Mouse (Mus musculus) lung, postnatal 0 days (tissue): Measurements from ENCODE around the gene Tectb. TPM values are rescaled to one million over a fixed set of nuclear protein-coding genes. Genes with fewer than 3 reads are reported as not detected.

ENCODE experiments used
- ATAC-seq: fragments of 200-750 bp; cut with Nextera tagmentation; 2 replicates; pipeline ENCODE4 v1.8.0; 2017; ENCODE audit warnings: moderate library complexity
- DNase-seq: peaks from one replicate; pipeline ENCODE4 v3.0.0-alpha.2; 2016; ENCODE audit warnings: low spot score
- H3K27ac ChIP-seq: fragments of 300-500 bp; sonication (generic); 2 replicates; pipeline ENCODE4 v1.5.1; 2014; ENCODE audit warnings: antibody characterized with exemption, mild to moderate bottlenecking, low read length, mixed read lengths
- H3K27me3 ChIP-seq: fragments of 300-500 bp; sonication (generic); replicated peaks from 2 replicates; pipeline ENCODE4 v1.6.1; 2014; ENCODE audit warnings: low read length, mixed read lengths; ENCODE audit not compliant: insufficient read depth
- H3K36me3 ChIP-seq: fragments of 300-500 bp; sonication (generic); 2 replicates; pipeline ENCODE4 v1.6.1; 2014; ENCODE audit warnings: low read length, mixed read lengths; ENCODE audit not compliant: insufficient read depth
- H3K4me1 ChIP-seq: fragments of 300-500 bp; sonication (generic); 2 replicates; pipeline ENCODE4 v1.6.1; 2014; ENCODE audit warnings: antibody characterized with exemption, low read depth, low read length, mixed read lengths; ENCODE audit not compliant: insufficient read depth
- H3K4me2 ChIP-seq: fragments of 300-500 bp; sonication (generic); replicated peaks from 2 replicates; pipeline ENCODE4 v1.6.1; 2014; ENCODE audit warnings: low read depth, mild to moderate bottlenecking, low read length, moderate library complexity, mixed read lengths
- H3K4me3 ChIP-seq: fragments of 300-500 bp; sonication (generic); 2 replicates; pipeline ENCODE4 v1.5.1; 2014; ENCODE audit warnings: low read depth, low read length
- H3K9ac ChIP-seq: fragments of 300-500 bp; sonication (generic); replicated peaks from 2 replicates; pipeline ENCODE4 v1.6.1; 2014; ENCODE audit warnings: low read depth, mild to moderate bottlenecking
- H3K9me3 ChIP-seq: fragments of 300-500 bp; sonication (generic); 2 replicates; pipeline ENCODE4 v1.6.1; 2016; ENCODE audit warnings: low read length, mixed read lengths
- CTCF ChIP-seq: IDR thresholded peaks from 2 replicates; pipeline ENCODE4 v1.5.1; 2016; ENCODE audit warnings: antibody characterized with exemption, mild to moderate bottlenecking
- EP300 ChIP-seq: IDR thresholded peaks from 2 replicates; pipeline ENCODE4 v1.6.1; 2016; ENCODE audit warnings: antibody characterized with exemption, mild to moderate bottlenecking, control low read depth
- WGBS: fragments of 180-500 bp; shearing (Covaris S2); extraction: QIAGEN DNeasy Blood & Tissue Kit; methylation state at CpG from one replicate; pipeline ENCODE4 v1.1.7; 2014; 5-methylcytosine and 5-hydroxymethylcytosine counted together
- polyA plus RNA-seq: library from polyadenylated mRNA; unstranded; fragments of >200 nt; fragmentation: Nextera tagmentation; extraction: Ambion mirVana; gene quantifications from 2 replicates; pipeline ENCODE4 v1.2.1, GENCODE M21; 2015

Tectb gene
- polyA plus RNA-seq, 1 experiment from 2014 or later, result 0.21 TPM

- Histone ChIP-seq H3K4me3 (no peak overlapping the region), H3K4me1 (peaks cover under 1% of the 10 kb centered on the region; the same call in 1 of the 2 replicates), H3K27me3 (no peaks in the 10 kb centered on the region), H3K9ac (no peak overlapping the region), H3K9me3 (no peaks in the 10 kb centered on the region), H3K27ac (no peak overlapping the region), H3K4me2 (no peak overlapping the region), H3K36me3 (no peaks in the 10 kb centered on the region)
- 80% methylated on average over 7 of the region's 7 CpGs for WGBS
- TF ChIP-seq CTCF (peak; percentile 31; the same call in 1 of the 2 replicates), EP300 (no peak)
- ATAC-seq (no peak), DNase-seq (no peak)
Observed at GRCm38 (mm10) chr19:55227135-55227534, 46.6 kb downstream of the Tectb start.

GRCm38 (mm10) chr19:55231081-55231480, 50.5 kb downstream of the Tectb start:
- no peaks in the 10 kb centered on the region for H3K9me3 ChIP-seq
- no peak for ATAC-seq
- 70% methylated on average over 10 of the region's 10 CpGs for WGBS
- no peak overlapping the region for H3K4me2 ChIP-seq
- H3K27ac ChIP-seq, result no peak overlapping the region
- H3K36me3 ChIP-seq, result no peaks in the 10 kb centered on the region
- no peak for TF ChIP-seq CTCF
- TF ChIP-seq EP300, result no peak
- H3K4me1 ChIP-seq, result peaks cover 3% of the 10 kb centered on the region; the same call in 1 of the 2 replicates
- no peak overlapping the region for H3K4me3 ChIP-seq
- no peak for DNase-seq
- no peak overlapping the region for H3K9ac ChIP-seq
- no peaks in the 10 kb centered on the region for H3K27me3 ChIP-seq

GRCm38 (mm10) chr19:55232136-55232535, 51.6 kb downstream of the Tectb start:
- Histone ChIP-seq H3K4me2 (no peak overlapping the region), H3K9ac (no peak overlapping the region), H3K36me3 (no peaks in the 10 kb centered on the region), H3K27me3 (no peaks in the 10 kb centered on the region), H3K27ac (no peak overlapping the region), H3K4me1 (peaks cover 3% of the 10 kb centered on the region; the same call in 1 of the 2 replicates), H3K4me3 (no peak overlapping the region), H3K9me3 (no peaks in the 10 kb centered on the region)
- DNase-seq (peak; percentile 92), ATAC-seq (peak; percentile 95)
- 10% methylated on average over 8 of the region's 8 CpGs for WGBS
- TF ChIP-seq CTCF (no peak), EP300 (peak; percentile 26; the same call in 1 of the 2 replicates)

DNA sequence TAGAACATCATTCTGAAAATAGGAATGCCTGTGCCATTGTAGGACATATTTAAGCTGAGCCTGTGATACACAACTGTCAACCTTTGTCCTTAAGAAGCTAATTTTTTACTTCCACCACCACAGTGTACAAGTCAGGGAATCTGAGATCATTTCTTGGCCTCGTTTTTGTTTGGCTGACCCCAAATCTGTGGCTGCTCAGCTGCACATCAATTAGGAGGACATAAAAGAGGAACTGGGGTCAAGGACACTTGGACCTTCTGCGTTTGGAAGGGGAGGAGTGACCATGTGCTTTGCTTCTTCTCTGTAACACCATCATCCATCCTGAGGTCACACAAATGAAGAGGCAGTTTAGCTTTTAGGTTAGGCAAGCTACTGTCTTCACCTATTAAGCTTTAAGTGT, 55.5 kb downstream of the Tectb start:
- TF ChIP-seq EP300 (no peak), CTCF (no peak)
- Histone ChIP-seq H3K27ac (no peak overlapping the region), H3K9me3 (no peaks in the 10 kb centered on the region), H3K4me2 (no peak overlapping the region), H3K4me3 (no peak overlapping the region), H3K9ac (no peak overlapping the region), H3K4me1 (peaks cover 3% of the 10 kb centered on the region; the same call in 1 of the 2 replicates), H3K27me3 (no peaks in the 10 kb centered on the region), H3K36me3 (no peaks in the 10 kb centered on the region)
- ATAC-seq (no peak), DNase-seq (no peak)
- WGBS, result 19% methylated on average over 2 of the region's 2 CpGs

DNA sequence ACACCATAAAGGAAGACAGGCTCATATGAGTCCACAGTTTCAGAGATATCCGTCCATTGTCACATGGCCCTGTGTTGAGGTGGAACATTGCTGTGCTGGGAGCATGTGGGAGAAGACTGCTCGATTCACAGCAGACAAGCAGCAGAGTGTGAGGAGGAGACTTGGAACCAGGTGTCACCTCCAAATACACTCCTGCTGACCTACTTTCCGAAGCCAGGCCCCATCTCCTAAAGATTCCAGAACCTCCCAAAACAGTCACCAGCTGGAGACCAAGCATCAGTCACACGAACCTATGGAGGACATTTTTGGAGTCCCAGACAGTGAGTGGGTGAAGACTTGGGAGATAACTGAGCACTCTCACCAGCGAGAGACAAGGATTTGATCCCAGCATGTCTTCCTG, 56.0 kb downstream of the Tectb start:
- Histone ChIP-seq H3K9ac (no peak overlapping the region), H3K4me1 (peaks cover 3% of the 10 kb centered on the region; the same call in 1 of the 2 replicates), H3K9me3 (no peaks in the 10 kb centered on the region), H3K4me3 (no peak overlapping the region), H3K27ac (no peak overlapping the region), H3K4me2 (no peak overlapping the region), H3K27me3 (no peaks in the 10 kb centered on the region), H3K36me3 (no peaks in the 10 kb centered on the region)
- no peak for DNase-seq
- 71% methylated on average over 5 of the region's 5 CpGs for WGBS
- no peak for ATAC-seq
- TF ChIP-seq EP300, result no peak
- no peak for TF ChIP-seq CTCF

GRCm38 (mm10) chr19:55239766-55240426, 59.4 kb downstream of the Tectb start:
- no peak for DNase-seq
- H3K9ac ChIP-seq, result no peak overlapping the region
- no peaks in the 10 kb centered on the region for H3K4me1 ChIP-seq
- no peak overlapping the region for H3K27ac ChIP-seq
- no peak overlapping the region for H3K4me2 ChIP-seq
- no peak overlapping the region for H3K4me3 ChIP-seq
- no peak for TF ChIP-seq EP300
- no peak for TF ChIP-seq CTCF
- no peaks in the 10 kb centered on the region for H3K9me3 ChIP-seq
- no peaks in the 10 kb centered on the region for H3K36me3 ChIP-seq
- ATAC-seq, result no peak
- 68% methylated on average over 6 of the region's 6 CpGs for WGBS
- H3K27me3 ChIP-seq, result no peaks in the 10 kb centered on the region
